Mouse (Mus musculus): ENCODE measurements around the gene 4930402H24Rik. TPM values are rescaled to one million over a fixed set of nuclear protein-coding genes. Genes with fewer than 3 reads are reported as not detected.
A peak's percentile ranks its signal among the peaks of the same experiment; 100 is the strongest.
"Not testable (repeated sequence)": the region's sequence is repeated elsewhere in the genome, so short reads cannot be mapped to it uniquely, and the experiment has no call there.

Gene 4930402H24Rik
- polyA plus RNA-seq, 1 experiment = 0.98 TPM

DNA sequence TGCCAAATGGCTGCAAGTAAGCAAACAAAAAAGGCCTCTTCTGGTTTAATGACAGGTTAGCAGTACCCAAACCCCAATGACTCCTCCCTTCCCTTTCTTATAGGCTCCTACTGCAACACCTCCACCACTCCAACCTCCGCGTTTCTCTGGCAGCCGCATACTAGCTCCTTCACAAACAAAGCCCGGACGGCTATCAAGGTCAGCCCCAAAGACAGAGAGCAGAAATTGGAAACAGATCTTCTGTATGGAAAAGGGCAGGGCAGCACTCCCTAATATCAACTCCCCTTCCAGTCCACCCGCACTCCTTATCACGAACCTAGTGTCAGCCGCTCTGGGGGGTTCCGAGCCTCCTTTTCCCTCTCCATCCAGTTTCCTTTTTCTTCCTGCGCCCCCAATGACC, 67.1 kb downstream of the 4930402H24Rik start:
- peaks cover 16% of the 10 kb centered on the region for H3K27me3 ChIP-seq (replicated peaks)
- peaks cover 32% of the 10 kb centered on the region for H3K4me1 ChIP-seq
- peak overlapping the region; percentile 96 for H3K4me3 ChIP-seq (replicated peaks)
- H3K9me3 ChIP-seq = no peaks in the 10 kb centered on the region
- H3K36me3 ChIP-seq (replicated peaks; ENCODE audit: low read length) = peaks cover 17% of the 10 kb centered on the region
- TF ChIP-seq FLI1 (IDR thresholded peaks at IDR 0.05; ENCODE audit: low read length) (no peak), GATA1 (IDR thresholded peaks at IDR 0.05; ENCODE audit: borderline replicate concordance, low read length) (no peak)

DNA sequence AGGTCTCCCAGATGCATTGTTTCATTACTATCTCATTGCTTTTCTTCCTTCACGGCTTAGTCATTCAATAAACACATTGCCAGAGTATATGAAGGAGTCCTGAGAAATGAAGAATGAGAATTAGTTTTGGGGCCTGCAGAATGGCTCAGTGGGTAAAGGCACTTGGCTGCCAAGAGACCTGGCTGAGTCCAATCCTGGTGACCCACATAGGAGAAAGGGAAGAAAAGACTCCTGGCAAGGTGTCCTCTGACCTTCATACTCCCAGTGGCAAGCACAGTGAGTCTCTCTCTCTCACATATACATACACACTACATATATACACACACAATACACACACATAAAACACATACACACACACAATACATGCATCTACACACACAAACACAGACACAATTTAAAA, 68.1 kb downstream of the 4930402H24Rik start:
- no peak for TF ChIP-seq FLI1 (IDR thresholded peaks at IDR 0.05; ENCODE audit: low read length)
- no peak for TF ChIP-seq GATA1 (IDR thresholded peaks at IDR 0.05; ENCODE audit: borderline replicate concordance, low read length)
- Histone ChIP-seq H3K27me3 (replicated peaks) (peaks cover 10% of the 10 kb centered on the region), H3K4me1 (peaks cover 26% of the 10 kb centered on the region), H3K4me3 (replicated peaks) (no peak overlapping the region), H3K36me3 (replicated peaks; ENCODE audit: low read length) (peaks cover 17% of the 10 kb centered on the region), H3K9me3 (no peaks in the 10 kb centered on the region)

DNA sequence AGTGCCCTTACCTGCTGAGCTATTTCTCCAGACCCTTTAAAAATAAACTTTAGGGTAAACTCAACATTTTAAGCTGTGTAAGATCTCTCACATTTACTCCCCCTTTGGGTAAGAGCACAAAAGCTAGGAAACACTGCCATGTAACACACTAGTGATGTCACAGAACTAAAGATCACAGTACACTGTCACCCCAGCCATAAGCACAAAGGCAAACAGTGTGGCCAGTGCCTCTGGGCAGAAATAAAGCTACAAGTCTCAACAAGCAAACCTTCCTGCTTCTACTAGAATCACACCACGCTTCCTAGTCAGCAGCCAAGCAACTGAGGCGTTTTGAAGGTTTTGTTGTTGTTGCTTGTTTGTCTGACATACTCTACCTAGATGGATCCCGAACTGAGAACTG, 72.5 kb downstream of the 4930402H24Rik start:
- peaks cover 48% of the 10 kb centered on the region for H3K36me3 ChIP-seq (replicated peaks; ENCODE audit: low read length)

DNA sequence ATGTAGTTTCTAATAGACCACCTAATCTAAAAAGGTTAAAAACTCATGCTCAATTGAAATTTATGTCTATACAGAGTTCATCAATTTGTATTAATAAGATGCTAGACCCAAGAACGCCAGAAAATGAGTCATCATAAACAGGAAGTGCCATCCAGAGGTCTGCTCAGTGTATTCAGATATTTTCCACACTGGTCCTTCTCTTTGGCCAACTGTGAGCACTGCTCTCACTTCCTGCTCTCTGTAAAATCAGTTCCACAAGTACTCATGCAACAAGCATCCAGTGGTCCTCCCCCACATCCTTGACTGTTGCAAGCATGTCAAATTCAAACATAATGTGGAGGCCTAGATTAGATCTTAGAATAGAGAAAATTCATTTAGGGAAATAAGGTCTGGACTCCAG, 73.6 kb downstream of the 4930402H24Rik start:
- Histone ChIP-seq H3K9me3 (peaks cover 22% of the 10 kb centered on the region), H3K27me3 (replicated peaks) (no peaks in the 10 kb centered on the region), H3K36me3 (replicated peaks; ENCODE audit: low read length) (peaks cover 48% of the 10 kb centered on the region), H3K4me1 (peaks cover 25% of the 10 kb centered on the region), H3K4me3 (replicated peaks) (no peak overlapping the region)
- no peak for TF ChIP-seq FLI1 (IDR thresholded peaks at IDR 0.05; ENCODE audit: low read length)
- no peak for TF ChIP-seq GATA1 (IDR thresholded peaks at IDR 0.05; ENCODE audit: borderline replicate concordance, low read length)

More for the DNA sequence above, 72.5 kb downstream of the 4930402H24Rik start:
- Histone ChIP-seq H3K4me1 (peaks cover 30% of the 10 kb centered on the region), H3K27me3 (replicated peaks) (no peaks in the 10 kb centered on the region), H3K4me3 (replicated peaks) (no peak overlapping the region), H3K9me3 (peaks cover 22% of the 10 kb centered on the region)
- no peak for TF ChIP-seq FLI1 (IDR thresholded peaks at IDR 0.05; ENCODE audit: low read length)
- TF ChIP-seq GATA1 (IDR thresholded peaks at IDR 0.05; ENCODE audit: borderline replicate concordance, low read length) = no peak

DNA sequence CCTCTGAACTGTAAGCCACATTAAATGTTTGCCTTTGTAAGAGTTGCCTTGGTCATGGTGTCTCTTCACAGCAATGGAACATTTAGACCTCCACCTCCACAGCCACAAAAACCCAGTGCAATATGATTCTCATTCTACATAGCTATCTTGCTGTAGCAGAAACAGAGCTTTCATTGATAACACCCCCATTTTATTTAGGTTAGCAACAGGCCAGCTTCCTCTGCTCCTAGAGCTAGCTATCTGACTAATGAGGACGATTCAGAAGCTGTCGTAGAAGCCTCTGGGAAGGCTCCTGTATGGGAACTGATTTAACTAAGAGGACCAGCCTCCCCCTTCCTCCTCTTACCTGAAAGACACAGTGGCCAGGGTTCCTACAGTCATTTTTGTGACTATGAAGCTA, 74.2 kb downstream of the 4930402H24Rik start:
- TF ChIP-seq FLI1 (IDR thresholded peaks at IDR 0.05; ENCODE audit: low read length) = no peak
- no peak for TF ChIP-seq GATA1 (IDR thresholded peaks at IDR 0.05; ENCODE audit: borderline replicate concordance, low read length)
- Histone ChIP-seq H3K27me3 (replicated peaks) (no peaks in the 10 kb centered on the region), H3K36me3 (replicated peaks; ENCODE audit: low read length) (peaks cover 43% of the 10 kb centered on the region), H3K9me3 (peaks cover 22% of the 10 kb centered on the region), H3K4me1 (peaks cover 25% of the 10 kb centered on the region), H3K4me3 (replicated peaks) (no peak overlapping the region)

DNA sequence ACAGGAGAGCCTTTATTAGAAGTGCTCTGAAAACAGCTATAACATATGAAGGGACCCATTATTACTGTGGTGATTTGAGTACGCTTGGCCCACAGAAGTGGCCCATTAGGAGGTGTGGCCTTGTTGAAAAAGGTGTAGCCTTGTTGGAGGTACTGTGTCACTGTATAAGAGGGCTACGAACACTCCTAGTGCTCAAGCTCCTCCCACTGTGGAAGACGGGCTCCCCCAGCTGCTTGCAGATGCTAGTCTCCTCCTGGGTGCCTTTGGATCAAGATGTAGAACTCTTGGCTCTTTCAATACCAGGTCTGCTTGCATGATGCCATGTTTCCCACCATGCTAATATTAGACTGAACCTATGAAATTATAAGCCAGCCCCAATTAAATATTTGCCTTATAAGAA, 76.0 kb downstream of the 4930402H24Rik start:
- TF ChIP-seq FLI1 (IDR thresholded peaks at IDR 0.05; ENCODE audit: low read length) (no peak), GATA1 (IDR thresholded peaks at IDR 0.05; ENCODE audit: borderline replicate concordance, low read length) (no peak)
- H3K36me3 ChIP-seq (replicated peaks; ENCODE audit: low read length) = peaks cover 37% of the 10 kb centered on the region
- peaks cover 22% of the 10 kb centered on the region for H3K9me3 ChIP-seq
- H3K4me1 ChIP-seq = peaks cover 27% of the 10 kb centered on the region
- H3K4me3 ChIP-seq (replicated peaks) = no peak overlapping the region
- H3K27me3 ChIP-seq (replicated peaks) = no peaks in the 10 kb centered on the region

GRCm38 (mm10) chr2:130829496-130829895, 76.7 kb downstream of the 4930402H24Rik start:
- Histone ChIP-seq H3K27me3 (replicated peaks) (no peaks in the 10 kb centered on the region), H3K4me3 (replicated peaks) (no peak overlapping the region), H3K36me3 (replicated peaks; ENCODE audit: low read length) (peaks cover 35% of the 10 kb centered on the region), H3K4me1 (peaks cover 28% of the 10 kb centered on the region), H3K9me3 (peaks cover 22% of the 10 kb centered on the region)
- TF ChIP-seq FLI1 (IDR thresholded peaks at IDR 0.05; ENCODE audit: low read length) (no peak), GATA1 (IDR thresholded peaks at IDR 0.05; ENCODE audit: borderline replicate concordance, low read length) (no peak)

DNA sequence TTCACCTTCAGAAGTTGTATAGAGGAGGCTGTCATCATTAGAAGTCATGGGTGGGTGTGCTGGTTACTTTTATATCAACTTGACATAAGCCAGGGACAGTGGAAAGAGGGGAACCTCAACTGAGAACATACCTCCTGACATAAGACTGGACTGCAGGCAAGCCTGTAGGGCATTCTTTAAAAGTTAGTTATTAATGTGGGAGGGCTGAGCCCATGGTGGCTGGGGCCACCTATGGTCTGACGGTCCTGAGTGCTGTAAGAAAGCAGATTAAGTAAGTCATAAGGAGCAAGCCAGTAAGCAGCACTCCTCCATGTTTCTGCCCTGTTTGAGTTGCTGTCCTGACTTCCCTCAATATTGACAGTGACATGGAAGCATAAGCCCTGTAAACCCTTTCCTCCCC, 77.5 kb downstream of the 4930402H24Rik start:
- peaks cover 22% of the 10 kb centered on the region for H3K9me3 ChIP-seq
- H3K4me1 ChIP-seq = peaks cover 26% of the 10 kb centered on the region
- peaks cover 35% of the 10 kb centered on the region for H3K36me3 ChIP-seq (replicated peaks; ENCODE audit: low read length)
- H3K4me3 ChIP-seq (replicated peaks) = no peak overlapping the region
- TF ChIP-seq GATA1 (IDR thresholded peaks at IDR 0.05; ENCODE audit: borderline replicate concordance, low read length) = no peak
- TF ChIP-seq FLI1 (IDR thresholded peaks at IDR 0.05; ENCODE audit: low read length) = no peak
- H3K27me3 ChIP-seq (replicated peaks) = no peaks in the 10 kb centered on the region

- peaks cover 22% of the 10 kb centered on the region for H3K9me3 ChIP-seq
- H3K36me3 ChIP-seq (replicated peaks; ENCODE audit: low read length) = peaks cover 35% of the 10 kb centered on the region
- peaks cover 25% of the 10 kb centered on the region for H3K4me1 ChIP-seq
- H3K4me3 ChIP-seq (replicated peaks); H3K27me3 ChIP-seq (replicated peaks): not testable (repeated sequence)
These were observed 78.1 kb downstream of the 4930402H24Rik start for GRCm38 (mm10) chr2:130828066-130828465.

DNA sequence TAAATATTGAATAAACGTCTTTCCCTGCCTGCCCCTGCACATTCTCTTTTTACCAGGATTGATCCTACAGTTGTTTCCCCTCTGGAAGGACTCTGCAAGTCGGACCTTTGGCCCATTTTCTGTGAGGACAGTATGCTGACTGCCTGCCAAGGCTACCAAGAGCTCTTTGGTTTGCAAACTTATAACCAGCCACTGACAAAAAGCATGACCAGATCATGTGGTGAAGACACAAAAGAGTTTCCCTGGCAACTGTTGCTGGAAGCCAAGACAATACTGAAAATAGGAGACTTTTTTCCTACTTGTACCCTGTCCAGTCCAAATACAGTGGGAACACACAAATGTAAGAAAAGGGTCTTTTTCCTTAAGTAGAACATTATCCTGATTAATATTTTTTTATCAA, 78.8 kb downstream of the 4930402H24Rik start:
- no peaks in the 10 kb centered on the region for H3K27me3 ChIP-seq (replicated peaks)
- TF ChIP-seq FLI1 (IDR thresholded peaks at IDR 0.05; ENCODE audit: low read length) (no peak), GATA1 (IDR thresholded peaks at IDR 0.05; ENCODE audit: borderline replicate concordance, low read length) (no peak)

More for the DNA sequence above, 78.8 kb downstream of the 4930402H24Rik start:
- Histone ChIP-seq H3K4me3 (replicated peaks) (no peak overlapping the region), H3K4me1 (peaks cover 19% of the 10 kb centered on the region), H3K9me3 (peaks cover 22% of the 10 kb centered on the region), H3K36me3 (replicated peaks; ENCODE audit: low read length) (peaks cover 35% of the 10 kb centered on the region)
